Mouse (Mus musculus) liver, embryonic 14.5 days (tissue): ENCODE measurements around the gene Cdk1. TPM values are rescaled to one million over a fixed set of nuclear protein-coding genes. Genes with fewer than 3 reads are reported as not detected.
A peak's percentile ranks its signal among the peaks of the same experiment; 100 is the strongest.

ENCODE experiments used
- ATAC-seq: fragments of 200-750 bp; cut with Nextera tagmentation; 2 replicates; pipeline ENCODE4 v1.8.0; 2017; ENCODE audit warnings: moderate number of reproducible peaks, mild to moderate bottlenecking, moderate library complexity; ENCODE audit not compliant: insufficient read depth
- DNase-seq, 3 experiments: peaks; one replicate each; pipeline ENCODE4 v3.0.0-alpha.2; 2012 to 2013; ENCODE audit warnings: low read depth in 3 of 3, low spot score in 3 of 3
- H3K27ac ChIP-seq: fragments of 300-500 bp; sonication (generic); 2 replicates; pipeline ENCODE4 v1.5.1; 2014; ENCODE audit warnings: moderate library complexity, mild to moderate bottlenecking, control low read depth, inconsistent platforms
- H3K27me3 ChIP-seq: fragments of 300-500 bp; sonication (generic); 2 replicates; pipeline ENCODE4 v1.6.1; 2014; ENCODE audit warnings: mild to moderate bottlenecking, low read length, moderate library complexity; ENCODE audit not compliant: control insufficient read depth, insufficient read depth
- H3K36me3 ChIP-seq: fragments of 300-500 bp; sonication (generic); replicated peaks from 2 replicates; pipeline ENCODE4 v1.6.1; 2014; ENCODE audit warnings: low read depth; ENCODE audit not compliant: control insufficient read depth, insufficient read depth
- H3K4me1 ChIP-seq, 2 experiments: fragments of 200-500 bp in 1 of 2; fragments of 300-500 bp in 1 of 2; sonication (generic) in 1 of 2; replicated peaks; 2 replicates each; pipeline ENCODE4 v1.6.1; 2012 to 2014; ENCODE audit warnings: antibody characterized with exemption in 1 of 2, inconsistent platforms in 1 of 2, low read length in 1 of 2; ENCODE audit not compliant: control insufficient read depth in 2 of 2, insufficient read depth in 2 of 2
- H3K4me2 ChIP-seq: fragments of 300-500 bp; sonication (generic); 2 replicates; pipeline ENCODE4 v1.6.1; 2014; ENCODE audit warnings: low read depth, mild to moderate bottlenecking, control low read depth, moderate library complexity
- H3K4me3 ChIP-seq, 2 experiments: fragments of 200-500 bp in 1 of 2; fragments of 300-500 bp in 1 of 2; sonication (generic) in 1 of 2; 2 replicates each; pipeline ENCODE4 v1.5.1; 2012 to 2014; ENCODE audit warnings: low read depth in 2 of 2, low read length in 2 of 2, mild to moderate bottlenecking in 2 of 2, control low read depth in 1 of 2, inconsistent platforms in 1 of 2, moderate library complexity in 1 of 2; ENCODE audit not compliant: insufficient read depth in 1 of 2
- H3K9ac ChIP-seq: fragments of 300-500 bp; sonication (generic); replicated peaks from 2 replicates; pipeline ENCODE4 v1.6.1; 2014; ENCODE audit warnings: mild to moderate bottlenecking, control low read depth, moderate library complexity
- H3K9me3 ChIP-seq: fragments of 300-500 bp; sonication (generic); 2 replicates; pipeline ENCODE4 v1.6.1; 2016; ENCODE audit warnings: low read length, mixed read lengths; ENCODE audit not compliant: control insufficient read depth
- CTCF ChIP-seq: IDR thresholded peaks from 2 replicates; pipeline ENCODE4 v1.5.1; 2016; ENCODE audit warnings: antibody characterized with exemption, low read depth, control low read depth
- EP300 ChIP-seq: IDR thresholded peaks from 2 replicates; pipeline ENCODE4 v1.6.1; 2016; ENCODE audit warnings: antibody characterized with exemption, low read depth
- WGBS: fragments of 180-500 bp; shearing (Covaris S2); extraction: QIAGEN DNeasy Blood & Tissue Kit; methylation state at CpG from one replicate; pipeline ENCODE4 v1.1.7; 2014; ENCODE audit not compliant: insufficient replicate concordance; 5-methylcytosine and 5-hydroxymethylcytosine counted together
- polyA plus RNA-seq, 2 experiments: library from polyadenylated mRNA; depleted of rRNA in 1 of 2; stranded (reverse) in 1 of 2; unstranded in 1 of 2; fragments of >200 nt; fragmentation: Nextera tagmentation in 1 of 2; extraction: Ambion mirVana in 1 of 2; gene quantifications; 2 replicates each; pipeline versions ENCODE4 v1.2.1 to v1.2.3; 2012 to 2014

The Cdk1 gene
- polyA plus RNA-seq, 2 experiments: 273 to 353 TPM

- Histone ChIP-seq H3K4me1 (peaks cover 10 to 29% of the 10 kb centered on the region in 2 experiments; a peak in 3 of 4 replicates), H3K9me3 (no peaks in the 10 kb centered on the region), H3K36me3 (peaks cover 51% of the 10 kb centered on the region), H3K4me2 (peak overlapping the region; percentile 83), H3K27me3 (no peaks in the 10 kb centered on the region), H3K27ac (peak overlapping the region; percentile 27; the same call in 1 of the 2 replicates), H3K9ac (peak overlapping the region; percentile 99), H3K4me3 (peak overlapping the region; percentile 91 to 93)
- 3% methylated on average over 12 of the region's 12 CpGs for WGBS
- TF ChIP-seq CTCF: no peak
- TF ChIP-seq EP300: no peak
- ATAC-seq: no peak
- DNase-seq: peak in 1 of 3 experiments; percentile 26
Observed at GRCm38 (mm10) chr10:69351071-69351841, 1.5 kb downstream of the Cdk1 start.

- Histone ChIP-seq H3K9ac (no peak overlapping the region), H3K4me2 (peak overlapping the region; percentile 28; the same call in 1 of the 2 replicates), H3K4me3 (no peak overlapping the region), H3K36me3 (peaks cover 82% of the 10 kb centered on the region), H3K27ac (no peak overlapping the region), H3K9me3 (no peaks in the 10 kb centered on the region), H3K27me3 (no peaks in the 10 kb centered on the region), H3K4me1 (peaks cover 10 to 27% of the 10 kb centered on the region in 2 experiments; a peak in 3 of 4 replicates)
- TF ChIP-seq CTCF (no peak), EP300 (no peak)
- DNase-seq (no peak), ATAC-seq (no peak)
- 78% methylated on average over 8 of the region's 8 CpGs for WGBS
Observed at GRCm38 (mm10) chr10:69348206-69348605, 4.5 kb downstream of the Cdk1 start.

GRCm38 (mm10) chr10:69342328-69342727, 10.4 kb downstream of the Cdk1 start:
- H3K9me3 ChIP-seq: no peaks in the 10 kb centered on the region
- DNase-seq (no peak), ATAC-seq (no peak)
- H3K4me1 ChIP-seq: 0 out of 4 replicates have a peak, but pooled peaks cover 0 to 3% of the 10 kb centered on the region in 2 experiments
- no peaks in the 10 kb centered on the region for H3K27me3 ChIP-seq
- WGBS: 91% methylated on average over 9 of the region's 9 CpGs
- no peak for TF ChIP-seq EP300
- no peak for TF ChIP-seq CTCF
- H3K4me2 ChIP-seq: no peak overlapping the region
- H3K4me3 ChIP-seq: no peak overlapping the region
- peaks cover 100% of the 10 kb centered on the region for H3K36me3 ChIP-seq
- no peak overlapping the region for H3K9ac ChIP-seq
- no peak overlapping the region for H3K27ac ChIP-seq

- no peak for ATAC-seq
- no peak for TF ChIP-seq EP300
- no peak for TF ChIP-seq CTCF
- Histone ChIP-seq H3K4me3 (no peak overlapping the region), H3K4me2 (no peak overlapping the region), H3K27ac (no peak overlapping the region), H3K9ac (no peak overlapping the region), H3K4me1 (0 out of 4 replicates have a peak, but pooled peaks cover 0 to 3% of the 10 kb centered on the region in 2 experiments), H3K9me3 (no peaks in the 10 kb centered on the region), H3K36me3 (peaks cover 100% of the 10 kb centered on the region), H3K27me3 (no peaks in the 10 kb centered on the region)
- WGBS: 81% methylated on average over 6 of the region's 6 CpGs
- DNase-seq: no peak
Observed at GRCm38 (mm10) chr10:69341570-69342227, 11.0 kb downstream of the Cdk1 start.

- Histone ChIP-seq H3K36me3 (peaks cover 100% of the 10 kb centered on the region), H3K4me3 (no peak overlapping the region), H3K27ac (no peak overlapping the region), H3K9ac (no peak overlapping the region), H3K4me1 (0 out of 4 replicates have a peak, but pooled peaks cover 0 to 3% of the 10 kb centered on the region in 2 experiments), H3K9me3 (no peaks in the 10 kb centered on the region), H3K27me3 (no peaks in the 10 kb centered on the region), H3K4me2 (no peak overlapping the region)
- 93% methylated on average over 6 of the region's 6 CpGs for whole genome bisulfite sequencing
- ATAC-seq (no peak), DNase-seq (no peak)
- TF ChIP-seq CTCF (no peak), EP300 (no peak)
Observed at GRCm38 (mm10) chr10:69340001-69340400, 12.7 kb downstream of the Cdk1 start.
